Mouse (Mus musculus): Measurements from ENCODE around the gene Fzr1. TPM values are rescaled to one million over a fixed set of nuclear protein-coding genes. Genes with fewer than 3 reads are reported as not detected.
A peak's percentile ranks its signal among the peaks of the same experiment; 100 is the strongest.

Gene Fzr1
- polyA plus RNA-seq, 1 experiment from 2014 or later: 119 TPM

- 38% methylated on average over 6 of the region's 6 CpGs for WGBS
- DNase-seq (ENCODE audit: low spot score) (no peak), ATAC-seq (ENCODE audit: low FRiP score) (no peak)
- Histone ChIP-seq H3K9me3 (ENCODE audit: control insufficient read depth, low read length) (no peaks in the 10 kb centered on the region), H3K4me2 (replicated peaks) (peak overlapping the region; percentile 87), H3K27ac (no peak overlapping the region), H3K4me3 (replicated peaks; ENCODE audit: low read length) (peak overlapping the region; percentile 81), H3K9ac (peak overlapping the region; percentile 90), H3K27me3 (ENCODE audit: control insufficient read depth, insufficient read depth, low read length) (no peaks in the 10 kb centered on the region), H3K36me3 (replicated peaks; ENCODE audit: control insufficient read depth, insufficient read depth) (peaks cover 28% of the 10 kb centered on the region), H3K4me1 (replicated peaks; ENCODE audit: control insufficient read depth, insufficient read depth, low read length) (peaks cover 24% of the 10 kb centered on the region)
Observed at GRCm38 (mm10) chr10:81376561-81377361, 1.6 kb downstream of the Fzr1 start.

GRCm38 (mm10) chr10:81375322-81375721 lies 3.0 kb downstream of the Fzr1 start:
- Histone ChIP-seq H3K4me2 (replicated peaks) (no peak overlapping the region), H3K9ac (no peak overlapping the region), H3K9me3 (ENCODE audit: control insufficient read depth, low read length) (no peaks in the 10 kb centered on the region), H3K36me3 (replicated peaks; ENCODE audit: control insufficient read depth, insufficient read depth) (peaks cover 38% of the 10 kb centered on the region), H3K4me1 (replicated peaks; ENCODE audit: control insufficient read depth, insufficient read depth, low read length) (peaks cover 24% of the 10 kb centered on the region), H3K27me3 (ENCODE audit: control insufficient read depth, insufficient read depth, low read length) (no peaks in the 10 kb centered on the region), H3K4me3 (replicated peaks; ENCODE audit: low read length) (no peak overlapping the region), H3K27ac (no peak overlapping the region)
- no peak for ATAC-seq (ENCODE audit: low FRiP score)
- DNase-seq (ENCODE audit: low spot score): no peak
- 94% methylated on average over 10 of the region's 10 CpGs for WGBS

DNA sequence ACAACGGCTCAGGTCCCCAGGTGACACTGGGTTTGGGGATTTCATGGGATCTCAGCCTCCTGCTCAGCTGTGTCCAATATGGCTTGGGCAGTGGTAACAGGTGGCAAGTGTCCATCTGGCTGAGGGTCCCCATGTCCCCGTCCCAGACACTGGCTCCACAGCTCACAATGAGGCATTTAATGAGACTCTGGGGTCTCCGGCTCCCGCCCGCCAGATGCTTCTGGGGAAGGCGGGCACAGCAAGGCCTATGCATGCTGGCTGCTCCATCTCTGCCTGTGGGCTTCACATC lies 11.2 kb downstream of the Fzr1 start:
- Histone ChIP-seq H3K4me3 (replicated peaks; ENCODE audit: low read length) (no peak overlapping the region), H3K4me2 (replicated peaks) (no peak overlapping the region), H3K4me1 (replicated peaks; ENCODE audit: control insufficient read depth, insufficient read depth, low read length) (peaks cover 18% of the 10 kb centered on the region), H3K36me3 (replicated peaks; ENCODE audit: control insufficient read depth, insufficient read depth) (peaks cover 56% of the 10 kb centered on the region), H3K27me3 (ENCODE audit: control insufficient read depth, insufficient read depth, low read length) (peaks cover 21% of the 10 kb centered on the region), H3K9me3 (ENCODE audit: control insufficient read depth, low read length) (no peaks in the 10 kb centered on the region), H3K27ac (no peak overlapping the region), H3K9ac (no peak overlapping the region)
- whole genome bisulfite sequencing: 59% methylated on average over 6 of the region's 6 CpGs
- ATAC-seq (ENCODE audit: low FRiP score) (no peak), DNase-seq (ENCODE audit: low spot score) (no peak)

GRCm38 (mm10) chr10:81366477-81367206 lies 11.7 kb downstream of the Fzr1 start:
- no peak overlapping the region for H3K4me2 ChIP-seq (replicated peaks)
- H3K4me1 ChIP-seq (replicated peaks; ENCODE audit: control insufficient read depth, insufficient read depth, low read length): peaks cover 18% of the 10 kb centered on the region
- WGBS: 78% methylated on average over 6 of the region's 6 CpGs
- no peak for DNase-seq (ENCODE audit: low spot score)
- H3K27me3 ChIP-seq (ENCODE audit: control insufficient read depth, insufficient read depth, low read length): peaks cover 21% of the 10 kb centered on the region
- no peak overlapping the region for H3K9ac ChIP-seq
- H3K9me3 ChIP-seq (ENCODE audit: control insufficient read depth, low read length): no peaks in the 10 kb centered on the region
- no peak for ATAC-seq (ENCODE audit: low FRiP score)
- H3K36me3 ChIP-seq (replicated peaks; ENCODE audit: control insufficient read depth, insufficient read depth): peaks cover 56% of the 10 kb centered on the region
- no peak overlapping the region for H3K4me3 ChIP-seq (replicated peaks; ENCODE audit: low read length)
- H3K27ac ChIP-seq: no peak overlapping the region

- DNase-seq (ENCODE audit: low spot score) (no peak), ATAC-seq (ENCODE audit: low FRiP score) (no peak)
- WGBS: 16% methylated on average over 12 of the region's 12 CpGs
- Histone ChIP-seq H3K27ac (no peak within 1 kb of the TSS), H3K9ac (peak within 1 kb of the TSS; percentile 40), H3K4me1 (replicated peaks; ENCODE audit: control insufficient read depth, insufficient read depth, low read length) (peaks cover 18% of the 10 kb centered on the region), H3K27me3 (ENCODE audit: control insufficient read depth, insufficient read depth, low read length) (peaks cover 21% of the 10 kb centered on the region), H3K4me2 (replicated peaks) (peak within 1 kb of the TSS; percentile 45), H3K9me3 (ENCODE audit: control insufficient read depth, low read length) (no peaks in the 10 kb centered on the region), H3K4me3 (replicated peaks; ENCODE audit: low read length) (peak within 1 kb of the TSS; percentile 19; the same call in 1 of the 2 replicates), H3K36me3 (replicated peaks; ENCODE audit: control insufficient read depth, insufficient read depth) (peaks cover 51% of the 10 kb centered on the region)
Observed at GRCm38 (mm10) chr10:81365672-81366476, 12.4 kb downstream of the Fzr1 start, which contains the start of gene 4930404N11Rik. 4930404N11Rik (minus strand) TSS chr10:81365816.

DNA sequence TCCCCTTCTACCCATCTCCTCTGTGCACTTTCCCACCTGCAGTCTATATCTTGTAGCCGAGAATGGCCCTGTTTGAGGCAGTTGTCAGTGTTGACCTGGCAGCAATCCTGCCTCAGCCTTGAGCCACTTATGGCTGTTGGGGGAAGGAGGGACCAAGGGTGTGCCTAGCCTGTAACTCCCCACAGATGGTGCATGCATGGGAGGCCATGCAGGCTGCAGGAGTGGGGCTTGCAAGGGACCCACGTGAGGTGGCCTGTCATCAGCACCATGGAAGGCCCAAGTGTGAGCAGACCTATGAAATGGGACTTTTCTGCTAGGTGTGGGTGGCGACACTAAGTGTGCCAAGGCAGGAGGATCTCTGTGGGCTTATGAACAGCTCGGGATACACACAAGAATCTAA lies 13.2 kb downstream of the Fzr1 start:
- no peaks in the 10 kb centered on the region for H3K9me3 ChIP-seq (ENCODE audit: control insufficient read depth, low read length)
- H3K4me3 ChIP-seq (replicated peaks; ENCODE audit: low read length): no peak overlapping the region
- peaks cover 21% of the 10 kb centered on the region for H3K27me3 ChIP-seq (ENCODE audit: control insufficient read depth, insufficient read depth, low read length)
- no peak overlapping the region; the same call in 1 of the 2 replicates for H3K9ac ChIP-seq
- ATAC-seq (ENCODE audit: low FRiP score) (no peak), DNase-seq (ENCODE audit: low spot score) (no peak)
- H3K4me1 ChIP-seq (replicated peaks; ENCODE audit: control insufficient read depth, insufficient read depth, low read length): peaks cover 18% of the 10 kb centered on the region
- no peak overlapping the region for H3K27ac ChIP-seq
- peaks cover 47% of the 10 kb centered on the region for H3K36me3 ChIP-seq (replicated peaks; ENCODE audit: control insufficient read depth, insufficient read depth)
- WGBS: 36% methylated on average over 4 of the region's 4 CpGs
- peak overlapping the region; percentile 45; the same call in 1 of the 2 replicates for H3K4me2 ChIP-seq (replicated peaks)

- Histone ChIP-seq H3K36me3 (replicated peaks; ENCODE audit: control insufficient read depth, insufficient read depth) (peaks cover 43% of the 10 kb centered on the region), H3K4me3 (replicated peaks; ENCODE audit: low read length) (peak overlapping the region; percentile 19), H3K4me1 (replicated peaks; ENCODE audit: control insufficient read depth, insufficient read depth, low read length) (peaks cover 18% of the 10 kb centered on the region), H3K27ac (no peak overlapping the region), H3K4me2 (replicated peaks) (peak overlapping the region; percentile 45), H3K9ac (peak overlapping the region; percentile 40), H3K9me3 (ENCODE audit: control insufficient read depth, low read length) (no peaks in the 10 kb centered on the region), H3K27me3 (ENCODE audit: control insufficient read depth, insufficient read depth, low read length) (peaks cover 21% of the 10 kb centered on the region)
- 10% methylated on average over 28 of the region's 28 CpGs for WGBS
- ATAC-seq (ENCODE audit: low FRiP score): no peak
- DNase-seq (ENCODE audit: low spot score): no peak
Observed at GRCm38 (mm10) chr10:81364666-81365065, 13.7 kb downstream of the Fzr1 start.

- Histone ChIP-seq H3K36me3 (replicated peaks; ENCODE audit: control insufficient read depth, insufficient read depth) (peaks cover 33% of the 10 kb centered on the region), H3K4me3 (replicated peaks; ENCODE audit: low read length) (peak overlapping the region; percentile 19), H3K9ac (peak overlapping the region; percentile 40), H3K4me2 (replicated peaks) (peak overlapping the region; percentile 45), H3K27me3 (ENCODE audit: control insufficient read depth, insufficient read depth, low read length) (peaks cover 21% of the 10 kb centered on the region), H3K9me3 (ENCODE audit: control insufficient read depth, low read length) (no peaks in the 10 kb centered on the region), H3K27ac (no peak overlapping the region), H3K4me1 (replicated peaks; ENCODE audit: control insufficient read depth, insufficient read depth, low read length) (peaks cover 20% of the 10 kb centered on the region)
- WGBS: 15% methylated on average over 48 of the region's 54 CpGs
- ATAC-seq (ENCODE audit: low FRiP score) (no peak; the same call in 1 of the 2 replicates), DNase-seq (ENCODE audit: low spot score) (no peak)
Observed at GRCm38 (mm10) chr10:81363436-81364346, 14.6 kb downstream of the Fzr1 start.
